Mouse (Mus musculus) midbrain, embryonic 12.5 days (tissue): ENCODE measurements at regions not wholly inside any gene's neighbourhood (a gene's known extent, or its start where the extent isn't known, plus 50 kb on each side); places are given as distances from the start of the nearest gene placed in this dataset.

Source experiments
- ATAC-seq: fragments of 200-750 bp; cut with Nextera tagmentation; 2 replicates; pipeline ENCODE4 v1.8.0; 2017; ENCODE audit warnings: low read depth, moderate TSS enrichment, moderate library complexity; ENCODE audit not compliant: low FRiP score
- H3K27ac ChIP-seq: fragments of 300-500 bp; sonication (generic); replicated peaks from 2 replicates; pipeline ENCODE4 v1.5.1; 2016; ENCODE audit warnings: mild to moderate bottlenecking
- H3K27me3 ChIP-seq: fragments of 300-500 bp; sonication (generic); 2 replicates; pipeline ENCODE4 v1.6.1; 2016; ENCODE audit warnings: mild to moderate bottlenecking
- H3K36me3 ChIP-seq: fragments of 300-500 bp; sonication (generic); 2 replicates; pipeline ENCODE4 v1.6.1; 2016
- H3K4me1 ChIP-seq: fragments of 300-500 bp; sonication (generic); 2 replicates; pipeline ENCODE4 v1.6.1; 2016
- H3K4me2 ChIP-seq: fragments of 300-500 bp; sonication (generic); replicated peaks from 2 replicates; pipeline ENCODE4 v1.6.1; 2016; ENCODE audit warnings: mild to moderate bottlenecking, moderate library complexity
- H3K4me3 ChIP-seq: fragments of 300-500 bp; sonication (generic); 2 replicates; pipeline ENCODE4 v1.5.1; 2016; ENCODE audit warnings: mild to moderate bottlenecking
- H3K9ac ChIP-seq: fragments of 300-500 bp; sonication (generic); replicated peaks from 2 replicates; pipeline ENCODE4 v1.6.1; 2016; ENCODE audit warnings: mild to moderate bottlenecking, moderate library complexity
- H3K9me3 ChIP-seq: fragments of 300-500 bp; sonication (generic); 2 replicates; pipeline ENCODE4 v1.6.1; 2016; ENCODE audit warnings: mild to moderate bottlenecking
- WGBS: fragments of 180-500 bp; shearing (Covaris S2); methylation state at CpG from one replicate; pipeline ENCODE4 v1.1.7; 2016; 5-methylcytosine and 5-hydroxymethylcytosine counted together

GRCm38 (mm10) chr7:58919863-58920262, 263.9 kb downstream of the Atp10a start:
- Histone ChIP-seq H3K4me1 (no peaks in the 10 kb centered on the region), H3K27ac (no peak overlapping the region), H3K27me3 (no peaks in the 10 kb centered on the region), H3K4me3 (no peak overlapping the region), H3K4me2 (no peak overlapping the region), H3K36me3 (no peaks in the 10 kb centered on the region), H3K9me3 (no peaks in the 10 kb centered on the region), H3K9ac (no peak overlapping the region)
- ATAC-seq, result no peak
- 80% methylated on average over 1 of the region's 1 CpGs for WGBS

DNA sequence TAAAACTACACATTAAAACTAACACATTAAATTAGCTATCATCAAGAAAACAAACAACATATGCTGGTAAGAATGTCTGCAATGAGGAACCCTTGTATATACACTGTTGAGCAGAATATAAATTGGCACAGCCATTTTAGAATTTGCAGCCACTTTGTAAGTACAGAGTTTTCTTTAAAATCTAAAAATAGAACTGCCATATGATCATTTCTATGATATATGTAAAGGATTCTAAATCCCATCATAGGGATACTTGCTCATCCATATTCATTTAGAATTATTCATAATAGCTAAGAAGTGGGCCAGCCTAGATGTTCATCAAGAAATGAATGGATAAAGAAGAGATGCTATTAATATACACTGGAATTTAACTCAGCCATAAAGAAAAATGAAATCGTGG, 264.3 kb downstream of the Atp10a start:
- H3K4me1 ChIP-seq, result no peaks in the 10 kb centered on the region
- no peak for ATAC-seq
- H3K4me2 ChIP-seq, result no peak overlapping the region
- H3K4me3 ChIP-seq, result no peak overlapping the region
- no peak overlapping the region for H3K27ac ChIP-seq
- WGBS, result 85% methylated on average over 1 of the region's 1 CpGs
- no peaks in the 10 kb centered on the region for H3K36me3 ChIP-seq
- no peaks in the 10 kb centered on the region for H3K9me3 ChIP-seq
- H3K27me3 ChIP-seq, result no peaks in the 10 kb centered on the region
- H3K9ac ChIP-seq, result no peak overlapping the region

DNA sequence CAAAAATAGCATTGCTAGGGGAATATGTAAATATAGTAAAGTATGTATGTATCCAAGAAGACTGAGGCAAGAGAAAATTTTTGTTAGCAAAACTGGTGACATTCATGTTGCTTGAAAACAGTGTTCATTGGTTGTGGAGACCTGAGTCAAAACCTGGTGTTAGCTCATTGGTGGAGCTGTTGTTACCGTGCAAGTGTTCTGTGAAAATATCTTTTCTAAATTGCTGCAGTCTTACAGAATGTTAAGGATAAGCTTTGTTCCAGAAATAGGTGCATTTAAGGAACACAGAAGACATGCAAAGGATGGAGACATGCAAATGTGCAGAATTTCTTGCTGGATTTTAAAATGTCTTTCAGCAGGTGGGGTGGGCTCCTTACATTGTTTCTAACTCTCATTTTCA, 269.0 kb downstream of the Atp10a start:
- Histone ChIP-seq H3K27me3 (no peaks in the 10 kb centered on the region), H3K27ac (no peak overlapping the region), H3K36me3 (no peaks in the 10 kb centered on the region), H3K4me3 (no peak overlapping the region), H3K9ac (no peak overlapping the region), H3K4me2 (no peak overlapping the region), H3K9me3 (no peaks in the 10 kb centered on the region), H3K4me1 (no peaks in the 10 kb centered on the region)
- 90% methylated on average over 1 of the region's 1 CpGs for WGBS
- ATAC-seq, result no peak

- Histone ChIP-seq H3K4me1 (no peaks in the 10 kb centered on the region), H3K4me3 (no peak overlapping the region), H3K9me3 (no peaks in the 10 kb centered on the region), H3K4me2 (no peak overlapping the region), H3K27ac (no peak overlapping the region), H3K27me3 (no peaks in the 10 kb centered on the region), H3K9ac (no peak overlapping the region), H3K36me3 (no peaks in the 10 kb centered on the region)
- no peak for ATAC-seq
- 90% methylated on average over 2 of the region's 2 CpGs for WGBS
Measured at GRCm38 (mm10) chr7:58925406-58925805, 269.4 kb downstream of the Atp10a start.

GRCm38 (mm10) chr7:58957448-58957847, 271.1 kb upstream of the Ube3a start:
- Histone ChIP-seq H3K9me3 (no peaks in the 10 kb centered on the region), H3K27ac (no peak overlapping the region), H3K36me3 (no peaks in the 10 kb centered on the region), H3K4me1 (no peaks in the 10 kb centered on the region), H3K4me3 (no peak overlapping the region), H3K27me3 (no peaks in the 10 kb centered on the region), H3K9ac (no peak overlapping the region), H3K4me2 (no peak overlapping the region)
- ATAC-seq, result no peak
- 85% methylated on average over 2 of the region's 2 CpGs for whole genome bisulfite sequencing

- no peak overlapping the region for H3K27ac ChIP-seq
- 68% methylated on average over 2 of the region's 2 CpGs for WGBS
Measured at GRCm38 (mm10) chr7:59007196-59007595, 221.4 kb upstream of the Ube3a start.

DNA sequence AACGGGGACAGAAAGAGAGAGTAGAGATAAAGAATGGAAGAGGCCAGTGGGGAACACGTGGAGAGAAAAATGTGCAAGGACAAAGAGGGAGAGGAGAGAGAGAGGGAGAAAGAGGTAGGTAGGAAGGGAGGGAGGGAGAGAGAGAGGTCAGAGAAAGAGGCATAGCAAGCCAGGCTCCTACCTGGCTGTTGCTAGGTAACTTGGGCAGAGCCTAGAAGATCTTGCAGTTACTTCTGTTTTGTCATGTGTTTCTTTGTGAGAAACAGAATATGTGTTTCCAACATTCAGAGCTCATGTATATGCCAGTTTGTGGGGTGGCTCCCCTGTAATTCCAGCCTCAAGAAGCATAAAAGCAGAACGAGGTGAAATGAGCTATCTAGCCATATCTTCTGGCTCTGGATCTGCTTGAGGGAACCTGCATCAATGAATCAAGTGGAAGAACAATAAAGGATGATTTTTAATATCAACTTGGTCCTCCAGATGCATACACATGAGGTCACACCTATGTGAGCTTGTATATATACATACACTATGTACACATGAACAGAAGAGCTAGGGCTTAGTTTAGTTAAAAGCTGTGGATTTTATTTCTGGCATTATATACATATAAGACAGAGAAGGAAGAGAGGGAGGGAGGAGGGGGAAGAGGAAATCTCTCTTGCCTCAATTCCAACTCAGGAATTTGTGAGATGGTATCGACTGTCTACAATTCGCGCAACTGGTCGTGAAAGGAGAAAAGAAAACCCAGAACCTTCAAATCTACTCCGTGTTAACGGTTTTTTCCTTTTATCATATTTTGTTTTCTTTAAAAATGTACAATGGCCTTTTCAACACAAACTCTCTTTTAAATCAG, 214.9 kb upstream of the Ube3a start:
- WGBS, result 84% methylated on average over 9 of the region's 9 CpGs
- ATAC-seq, result no peak

More at GRCm38 (mm10) chr7:59007196-59007595, 221.4 kb upstream of the Ube3a start:
- Histone ChIP-seq H3K36me3 (no peaks in the 10 kb centered on the region), H3K4me1 (no peaks in the 10 kb centered on the region), H3K4me2 (no peak overlapping the region), H3K27me3 (no peaks in the 10 kb centered on the region), H3K9me3 (no peaks in the 10 kb centered on the region), H3K9ac (no peak overlapping the region), H3K4me3 (no peak overlapping the region)
- ATAC-seq, result no peak

GRCm38 (mm10) chr7:59014302-59014677, 214.3 kb upstream of the Ube3a start:
- H3K9ac ChIP-seq, result no peak overlapping the region
- no peaks in the 10 kb centered on the region for H3K9me3 ChIP-seq
- ATAC-seq, result peak; percentile 90
- no peak overlapping the region for H3K4me2 ChIP-seq
- H3K4me1 ChIP-seq, result no peaks in the 10 kb centered on the region
- no peak overlapping the region for H3K4me3 ChIP-seq
- H3K27ac ChIP-seq, result no peak overlapping the region; the same call in 1 of the 2 replicates
- H3K27me3 ChIP-seq, result no peaks in the 10 kb centered on the region
- H3K36me3 ChIP-seq, result no peaks in the 10 kb centered on the region
- WGBS, result 48% methylated on average over 6 of the region's 6 CpGs

More for the DNA sequence above, 214.9 kb upstream of the Ube3a start:
- Histone ChIP-seq H3K4me1 (no peaks in the 10 kb centered on the region), H3K9ac (no peak overlapping the region), H3K27ac (no peak overlapping the region; the same call in 1 of the 2 replicates), H3K4me2 (no peak overlapping the region), H3K9me3 (no peaks in the 10 kb centered on the region), H3K4me3 (no peak overlapping the region), H3K27me3 (no peaks in the 10 kb centered on the region), H3K36me3 (no peaks in the 10 kb centered on the region)

- peak; percentile 54; the same call in 1 of the 2 replicates for ATAC-seq
- WGBS, result 67% methylated on average over 2 of the region's 2 CpGs
- Histone ChIP-seq H3K4me3 (no peak overlapping the region), H3K27me3 (no peaks in the 10 kb centered on the region), H3K9ac (no peak overlapping the region), H3K4me2 (no peak overlapping the region), H3K27ac (no peak overlapping the region), H3K36me3 (no peaks in the 10 kb centered on the region), H3K9me3 (no peaks in the 10 kb centered on the region), H3K4me1 (no peaks in the 10 kb centered on the region)
Measured at GRCm38 (mm10) chr7:59027437-59027836, 201.1 kb upstream of the Ube3a start.
